Mouse (Mus musculus) embryo, embryonic 10.5 days (tissue): Measurements from ENCODE around the gene Dnajc6.

Experiments
- DNase-seq: peaks from one replicate; pipeline ENCODE4 v3.0.0-alpha.2; 2015; ENCODE audit warnings: low spot score

Dnajc6 gene

GRCm38 (mm10) chr4:101689241-101689640, 192.8 kb downstream of the Dnajc6 start:
- no peak for DNase-seq

GRCm38 (mm10) chr4:101689645-101690044, 193.2 kb downstream of the Dnajc6 start:
- DNase-seq = no peak
